Mouse (Mus musculus) liver, embryonic 15.5 days (tissue): ENCODE results near the gene Rufy2. TPM values are rescaled to one million over a fixed set of nuclear protein-coding genes. Genes with fewer than 3 reads are reported as not detected.

Experiments used
- ATAC-seq: fragments of 200-750 bp; cut with Nextera tagmentation; 2 replicates; pipeline ENCODE4 v1.8.0; 2017; ENCODE audit warnings: moderate number of reproducible peaks, mild to moderate bottlenecking, moderate library complexity; ENCODE audit not compliant: insufficient read depth
- H3K27ac ChIP-seq: fragments of 300-500 bp; sonication (generic); replicated peaks from 2 replicates; pipeline ENCODE4 v1.5.1; 2015; ENCODE audit warnings: mild to moderate bottlenecking, inconsistent platforms
- H3K27me3 ChIP-seq: fragments of 300-500 bp; sonication (generic); 2 replicates; pipeline ENCODE4 v1.6.1; 2015; ENCODE audit warnings: mild to moderate bottlenecking, inconsistent platforms
- H3K36me3 ChIP-seq: fragments of 300-500 bp; sonication (generic); replicated peaks from 2 replicates; pipeline ENCODE4 v1.6.1; 2015; ENCODE audit warnings: moderate library complexity, mild to moderate bottlenecking, inconsistent platforms
- H3K4me1 ChIP-seq: fragments of 300-500 bp; sonication (generic); replicated peaks from 2 replicates; pipeline ENCODE4 v1.6.1; 2015; ENCODE audit warnings: inconsistent platforms
- H3K4me2 ChIP-seq: fragments of 300-500 bp; sonication (generic); 2 replicates; pipeline ENCODE4 v1.6.1; 2015; ENCODE audit warnings: moderate library complexity, mild to moderate bottlenecking, inconsistent platforms
- H3K4me3 ChIP-seq: fragments of 300-500 bp; sonication (generic); replicated peaks from 2 replicates; pipeline ENCODE4 v1.5.1; 2015; ENCODE audit warnings: mild to moderate bottlenecking, inconsistent platforms
- H3K9ac ChIP-seq: fragments of 300-500 bp; sonication (generic); 2 replicates; pipeline ENCODE4 v1.6.1; 2015; ENCODE audit warnings: moderate library complexity, mild to moderate bottlenecking, inconsistent platforms
- H3K9me3 ChIP-seq: fragments of 300-500 bp; sonication (generic); replicated peaks from 2 replicates; pipeline ENCODE4 v1.6.1; 2016; ENCODE audit warnings: inconsistent platforms
- WGBS: fragments of 180-500 bp; shearing (Covaris S2); methylation state at CpG from one replicate; pipeline ENCODE4 v1.1.7; 2015; ENCODE audit warnings: mixed read lengths; ENCODE audit not compliant: insufficient replicate concordance; 5-methylcytosine and 5-hydroxymethylcytosine counted together
- polyA plus RNA-seq: library from polyadenylated mRNA; unstranded; fragments of >200 nt; fragmentation: Nextera tagmentation; extraction: Ambion mirVana; gene quantifications from 2 replicates; pipeline ENCODE4 v1.2.1, GENCODE M21; 2015

The Rufy2 gene
- polyA plus RNA-seq, 1 experiment from 2014 or later: 1.8 TPM

DNA sequence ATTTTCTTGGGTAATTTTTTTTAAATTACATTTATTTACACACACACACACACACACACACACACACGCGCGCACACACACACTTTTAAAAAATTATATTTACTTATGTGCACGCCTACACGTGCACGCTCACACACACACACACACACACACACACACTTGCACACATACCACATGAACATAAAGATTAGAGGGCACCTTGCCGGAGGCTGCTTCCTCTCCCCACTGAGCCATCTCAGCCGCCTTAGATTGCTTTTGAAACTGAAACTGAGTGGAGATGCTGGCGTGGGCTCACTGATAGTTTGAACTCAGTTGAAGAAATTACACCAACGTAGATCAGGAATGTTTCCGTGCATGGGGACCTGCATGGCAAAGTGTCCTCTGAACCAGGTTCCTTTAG lies 4.0 kb downstream of the Rufy2 start:
- no peaks in the 10 kb centered on the region for H3K9me3 ChIP-seq
- no peak overlapping the region for H3K9ac ChIP-seq
- H3K27me3 ChIP-seq: 0 out of 2 replicates have a peak, but pooled peaks cover 4% of the 10 kb centered on the region
- no peak overlapping the region for H3K27ac ChIP-seq
- H3K36me3 ChIP-seq: no peaks in the 10 kb centered on the region
- no peak overlapping the region for H3K4me3 ChIP-seq
- no peak for ATAC-seq
- WGBS: 75% methylated on average over 11 of the region's 11 CpGs
- H3K4me1 ChIP-seq: peaks cover 16% of the 10 kb centered on the region
- H3K4me2 ChIP-seq: no peak overlapping the region

DNA sequence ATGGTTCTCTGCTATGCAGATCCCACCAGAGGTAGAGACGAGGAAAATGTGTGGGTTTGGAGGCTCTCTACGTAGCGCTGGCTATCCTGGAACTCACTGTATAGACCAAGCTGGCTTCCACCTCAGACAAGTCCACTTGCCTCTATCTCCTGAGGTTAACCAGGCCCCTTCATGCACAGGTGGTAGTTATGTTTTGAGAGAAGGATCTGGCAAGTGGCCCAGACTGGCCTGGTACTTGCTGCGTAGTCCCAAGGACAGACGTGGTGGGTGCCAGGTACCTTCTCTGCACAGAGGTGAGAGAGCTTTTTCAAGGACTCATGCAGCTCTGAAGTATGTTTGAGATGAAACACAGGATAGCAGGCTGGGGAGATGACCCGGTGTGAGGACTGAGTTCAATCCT lies 4.5 kb downstream of the Rufy2 start:
- 78% methylated on average over 6 of the region's 6 CpGs for WGBS
- H3K4me1 ChIP-seq: peaks cover 16% of the 10 kb centered on the region
- no peak overlapping the region for H3K9ac ChIP-seq
- H3K4me2 ChIP-seq: no peak overlapping the region
- H3K36me3 ChIP-seq: no peaks in the 10 kb centered on the region
- H3K27ac ChIP-seq: no peak overlapping the region
- 0 out of 2 replicates have a peak, but pooled peaks cover 4% of the 10 kb centered on the region for H3K27me3 ChIP-seq
- no peaks in the 10 kb centered on the region for H3K9me3 ChIP-seq
- H3K4me3 ChIP-seq: no peak overlapping the region
- ATAC-seq: no peak

DNA sequence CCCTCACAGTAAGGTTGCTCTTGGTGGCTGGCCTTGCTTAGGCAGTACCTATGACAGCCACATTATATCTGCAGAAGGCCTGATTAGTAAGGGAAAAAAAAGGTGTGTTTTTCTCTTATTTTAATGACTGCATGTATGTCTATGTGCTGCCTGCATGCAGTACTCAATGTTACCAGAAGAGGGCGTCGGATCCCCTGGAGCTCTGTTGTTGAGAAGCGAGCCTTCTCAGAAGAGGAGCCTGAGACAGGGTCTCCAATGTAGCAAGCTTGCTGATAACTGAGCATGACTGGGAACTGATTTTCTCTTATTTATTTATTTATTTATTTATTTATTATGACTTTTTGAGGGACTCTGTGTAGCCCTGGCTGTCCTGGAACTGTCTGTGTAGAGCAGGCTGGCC lies 7.3 kb downstream of the Rufy2 start:
- 19% methylated on average over 3 of the region's 3 CpGs for WGBS
- H3K27me3 ChIP-seq: no peaks in the 10 kb centered on the region
- no peak overlapping the region for H3K4me3 ChIP-seq
- no peak overlapping the region for H3K27ac ChIP-seq
- no peaks in the 10 kb centered on the region for H3K36me3 ChIP-seq
- ATAC-seq: no peak
- no peaks in the 10 kb centered on the region for H3K4me1 ChIP-seq
- H3K9ac ChIP-seq: no peak overlapping the region
- H3K9me3 ChIP-seq: no peaks in the 10 kb centered on the region
- no peak overlapping the region for H3K4me2 ChIP-seq

DNA sequence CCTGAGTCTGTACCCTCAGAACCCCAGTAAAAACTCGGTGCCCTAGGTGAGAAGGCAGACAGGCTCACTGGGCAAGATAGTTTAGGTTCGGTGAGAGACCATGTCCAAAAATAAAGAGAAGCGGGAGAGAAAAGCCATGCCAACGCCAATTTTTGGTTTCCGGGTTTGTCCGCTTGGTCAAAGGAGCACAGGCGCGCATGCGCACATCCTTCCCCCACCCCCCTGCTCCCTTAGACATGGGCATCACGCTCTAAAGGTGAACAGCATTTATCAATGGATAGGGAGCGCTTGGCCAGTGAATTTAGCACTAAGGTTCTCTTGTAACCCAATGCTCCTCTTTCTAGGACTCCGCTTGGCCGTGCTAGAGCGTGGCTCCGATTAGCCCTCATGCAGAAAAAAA lies 10.6 kb downstream of the Rufy2 start:
- no peak overlapping the region for H3K27ac ChIP-seq
- H3K27me3 ChIP-seq: no peaks in the 10 kb centered on the region
- no peak overlapping the region for H3K4me3 ChIP-seq
- WGBS: 84% methylated on average over 15 of the region's 15 CpGs
- H3K9me3 ChIP-seq: no peaks in the 10 kb centered on the region
- no peak overlapping the region for H3K4me2 ChIP-seq
- no peaks in the 10 kb centered on the region for H3K4me1 ChIP-seq
- H3K9ac ChIP-seq: no peak overlapping the region
- ATAC-seq: no peak
- H3K36me3 ChIP-seq: no peaks in the 10 kb centered on the region; the same call in 1 of the 2 replicates

DNA sequence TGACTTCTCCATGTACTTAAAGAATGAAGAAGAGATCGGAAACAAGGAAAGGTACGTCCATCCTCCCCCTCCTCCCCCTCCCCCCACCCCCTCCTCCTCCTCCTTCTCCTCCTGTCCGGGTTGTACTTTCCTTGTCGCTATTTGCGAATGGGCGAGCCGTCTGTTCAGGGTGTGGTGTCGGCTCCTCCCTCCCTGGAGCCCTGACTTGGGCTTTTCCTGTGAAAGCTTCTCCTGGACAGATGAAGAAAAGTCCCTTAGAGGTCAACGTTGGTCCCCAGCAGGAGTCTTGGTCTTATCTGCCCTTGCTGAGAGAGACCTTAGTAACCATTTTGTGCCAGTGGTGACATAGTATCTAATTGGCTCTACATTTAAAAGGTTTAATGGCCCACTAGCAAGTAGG lies 14.0 kb downstream of the Rufy2 start:
- Histone ChIP-seq H3K4me2 (no peak overlapping the region), H3K27ac (no peak overlapping the region), H3K4me3 (no peak overlapping the region), H3K4me1 (no peaks in the 10 kb centered on the region), H3K9ac (no peak overlapping the region), H3K36me3 (no peaks in the 10 kb centered on the region; the same call in 1 of the 2 replicates), H3K27me3 (no peaks in the 10 kb centered on the region), H3K9me3 (no peaks in the 10 kb centered on the region)
- ATAC-seq: no peak
- WGBS: 66% methylated on average over 8 of the region's 9 CpGs

DNA sequence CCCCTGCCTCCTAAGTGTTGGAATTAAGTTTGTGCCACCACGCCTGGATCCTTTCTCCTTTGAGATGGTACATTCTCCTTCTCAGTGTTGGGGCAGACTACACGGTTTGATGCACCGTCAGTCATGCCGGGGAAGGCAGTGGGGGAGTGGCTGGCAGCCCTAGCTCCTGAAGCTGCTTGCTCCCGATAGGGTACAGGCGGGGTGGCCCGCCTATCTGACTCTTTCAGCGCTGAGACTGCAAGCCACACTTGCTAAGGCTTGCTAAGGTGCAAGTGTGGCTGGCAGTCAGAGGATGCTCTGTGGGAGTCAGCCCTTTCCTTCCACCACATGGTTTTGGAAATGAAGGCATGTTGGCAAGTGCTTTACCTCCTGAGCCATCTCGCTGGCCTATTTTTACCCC lies 20.6 kb downstream of the Rufy2 start:
- ATAC-seq: peak; percentile 82

DNA sequence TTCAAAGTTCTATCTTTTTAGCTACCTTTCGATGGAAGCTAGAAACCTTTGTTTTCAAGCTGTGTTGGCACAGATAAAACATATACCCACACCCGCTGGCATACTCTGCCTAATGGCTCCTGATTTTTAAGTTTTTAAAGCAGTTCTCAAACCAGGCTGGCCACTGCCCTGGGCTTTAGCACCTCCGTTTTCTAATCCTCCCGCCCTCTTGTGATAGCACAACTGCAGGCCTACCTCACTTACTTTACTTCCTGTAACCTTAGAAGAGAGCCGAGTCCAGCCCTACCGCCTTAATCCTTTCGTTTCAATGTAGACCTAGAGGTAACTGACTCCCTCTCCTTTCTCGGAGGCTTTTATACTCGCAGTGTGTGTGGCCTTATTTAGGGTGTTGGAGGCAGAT lies 23.2 kb downstream of the Rufy2 start:
- no peak for ATAC-seq

More for the DNA sequence above, 20.6 kb downstream of the Rufy2 start:
- Histone ChIP-seq H3K9me3 (no peaks in the 10 kb centered on the region), H3K36me3 (0 out of 2 replicates have a peak, but pooled peaks cover 3% of the 10 kb centered on the region), H3K4me2 (no peak overlapping the region), H3K27me3 (no peaks in the 10 kb centered on the region), H3K4me3 (no peak overlapping the region), H3K9ac (no peak overlapping the region), H3K4me1 (peaks cover 13% of the 10 kb centered on the region; the same call in 1 of the 2 replicates), H3K27ac (no peak overlapping the region)
- WGBS: 39% methylated on average over 9 of the region's 9 CpGs

DNA sequence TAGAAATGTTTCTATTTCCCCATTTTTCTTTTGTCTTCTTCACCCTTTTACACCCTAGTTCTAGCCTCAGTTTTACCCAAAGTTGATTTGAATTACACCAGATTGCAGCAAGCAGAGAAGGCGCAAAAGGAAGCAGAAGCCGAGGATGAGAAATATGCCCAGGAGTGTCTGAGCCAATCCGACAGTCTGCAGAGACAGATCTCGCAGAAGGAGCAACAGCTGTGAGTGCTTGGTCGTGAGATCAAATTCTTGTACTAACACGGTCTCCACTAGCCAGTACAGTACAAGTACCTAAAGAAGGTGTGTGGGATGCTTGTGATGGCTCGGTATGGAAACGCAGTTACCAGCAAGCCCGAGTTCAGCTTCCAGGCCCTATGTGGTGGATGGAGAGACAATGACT lies 24.5 kb downstream of the Rufy2 start:
- Histone ChIP-seq H3K4me2 (no peak overlapping the region), H3K4me1 (peaks cover 13% of the 10 kb centered on the region; the same call in 1 of the 2 replicates), H3K27ac (no peak overlapping the region), H3K9ac (no peak overlapping the region), H3K36me3 (peaks cover 7% of the 10 kb centered on the region; the same call in 1 of the 2 replicates), H3K9me3 (no peaks in the 10 kb centered on the region), H3K27me3 (no peaks in the 10 kb centered on the region), H3K4me3 (no peak overlapping the region)
- ATAC-seq: no peak
- 79% methylated on average over 9 of the region's 9 CpGs for WGBS

More for the DNA sequence above, 23.2 kb downstream of the Rufy2 start:
- Histone ChIP-seq H3K27me3 (no peaks in the 10 kb centered on the region), H3K9ac (no peak overlapping the region), H3K27ac (no peak overlapping the region), H3K9me3 (no peaks in the 10 kb centered on the region), H3K4me2 (no peak overlapping the region), H3K4me1 (peaks cover 13% of the 10 kb centered on the region; the same call in 1 of the 2 replicates), H3K36me3 (0 out of 2 replicates have a peak, but pooled peaks cover 3% of the 10 kb centered on the region), H3K4me3 (no peak overlapping the region)
- 64% methylated on average over 9 of the region's 9 CpGs for WGBS

DNA sequence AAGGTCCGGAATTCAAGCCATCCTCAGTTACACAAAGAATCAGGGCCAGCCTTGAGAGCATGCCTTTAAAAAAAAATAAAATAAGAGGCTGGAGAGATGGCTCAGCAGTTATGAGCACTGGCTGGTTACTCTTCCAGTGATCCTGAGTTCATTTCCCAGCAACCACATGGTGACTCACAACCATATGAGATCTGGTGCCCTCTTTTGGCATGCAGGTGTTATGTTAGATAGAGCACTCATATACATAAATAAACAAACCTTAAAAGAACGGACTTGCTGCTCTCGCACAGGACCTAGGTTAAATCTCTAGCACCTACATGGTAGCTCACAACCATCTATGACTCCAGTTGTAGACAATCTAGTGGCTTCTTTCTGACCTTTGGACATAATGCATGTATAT lies 28.2 kb downstream of the Rufy2 start:
- H3K4me3 ChIP-seq: no peak overlapping the region
- H3K27ac ChIP-seq: no peak overlapping the region
- H3K9ac ChIP-seq: no peak overlapping the region
- peaks cover 5% of the 10 kb centered on the region; the same call in 1 of the 2 replicates for H3K4me1 ChIP-seq
- H3K27me3 ChIP-seq: no peaks in the 10 kb centered on the region
- H3K9me3 ChIP-seq: no peaks in the 10 kb centered on the region
- no peak overlapping the region for H3K4me2 ChIP-seq
- no peak for ATAC-seq
- H3K36me3 ChIP-seq: peaks cover 42% of the 10 kb centered on the region
- WGBS: 69% methylated on average over 3 of the region's 3 CpGs

DNA sequence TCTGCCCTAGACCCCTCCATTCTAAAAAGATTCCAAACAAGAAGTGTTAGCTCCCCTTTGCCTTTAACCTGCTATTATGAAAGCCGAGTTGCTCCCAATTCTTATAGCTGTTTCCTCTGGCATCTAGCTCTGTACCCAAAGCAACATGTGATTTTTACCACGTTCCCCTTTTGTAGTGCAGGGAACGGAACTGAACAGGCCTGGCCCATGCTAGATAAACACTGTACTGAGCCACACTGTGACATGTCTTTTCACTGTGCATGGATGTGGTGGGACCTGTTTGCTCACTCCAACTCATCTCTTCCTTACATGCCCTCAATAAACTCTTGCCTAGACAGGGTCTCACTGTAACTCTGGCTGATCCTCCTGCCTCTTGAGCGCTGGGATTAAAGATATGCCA lies 30.2 kb downstream of the Rufy2 start:
- Histone ChIP-seq H3K36me3 (peaks cover 54% of the 10 kb centered on the region), H3K4me3 (no peak overlapping the region), H3K9ac (no peak overlapping the region), H3K27me3 (no peaks in the 10 kb centered on the region), H3K27ac (no peak overlapping the region), H3K9me3 (no peaks in the 10 kb centered on the region), H3K4me2 (no peak overlapping the region), H3K4me1 (peaks cover 5% of the 10 kb centered on the region; the same call in 1 of the 2 replicates)
- ATAC-seq: no peak
- 31% methylated on average over 4 of the region's 4 CpGs for WGBS

DNA sequence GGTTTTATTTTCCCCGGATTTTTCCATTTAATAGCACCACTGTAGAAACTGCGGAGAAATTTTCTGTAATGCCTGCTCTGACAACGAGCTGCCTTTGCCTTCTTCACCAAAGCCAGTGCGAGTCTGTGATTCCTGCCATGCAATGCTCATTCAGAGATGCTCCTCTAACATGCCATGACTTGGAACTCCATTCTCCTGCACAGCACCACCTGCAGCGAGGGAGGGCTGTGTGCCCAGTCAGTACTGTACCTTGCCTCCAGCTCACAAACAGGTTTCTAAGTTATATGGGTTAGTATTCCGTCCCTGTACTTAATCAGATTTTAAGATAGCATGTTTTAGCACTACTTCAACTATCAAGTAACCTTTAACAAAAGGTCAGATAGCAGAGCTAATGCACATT lies 31.5 kb downstream of the Rufy2 start:
- Histone ChIP-seq H3K4me2 (no peak overlapping the region), H3K9me3 (no peaks in the 10 kb centered on the region), H3K4me3 (no peak overlapping the region), H3K4me1 (peaks cover 5% of the 10 kb centered on the region; the same call in 1 of the 2 replicates), H3K27me3 (no peaks in the 10 kb centered on the region), H3K9ac (no peak overlapping the region), H3K27ac (no peak overlapping the region), H3K36me3 (peaks cover 66% of the 10 kb centered on the region)
- no peak for ATAC-seq
- 80% methylated on average over 6 of the region's 6 CpGs for WGBS

DNA sequence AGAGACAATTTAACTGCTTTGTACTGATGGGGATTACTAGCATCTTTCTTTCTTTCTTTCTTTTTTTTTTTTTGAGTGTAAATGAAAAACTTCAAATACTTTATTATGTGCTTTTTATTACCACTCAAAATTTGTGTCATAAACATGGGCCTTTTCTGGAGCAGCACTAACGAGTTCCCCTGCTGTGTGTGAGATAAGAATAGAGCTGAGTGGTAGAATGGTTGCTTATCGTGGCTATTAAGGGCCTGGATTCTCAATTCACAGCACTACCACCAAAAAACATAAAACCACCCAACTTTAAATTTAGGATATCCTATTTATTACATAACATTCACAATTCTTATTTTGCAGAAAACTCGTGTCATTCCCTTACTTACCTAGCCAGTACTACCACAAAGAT lies 33.5 kb downstream of the Rufy2 start:
- 40% methylated on average over 3 of the region's 3 CpGs for WGBS
- Histone ChIP-seq H3K27ac (no peak overlapping the region), H3K4me2 (no peak overlapping the region), H3K4me1 (peaks cover 5% of the 10 kb centered on the region; the same call in 1 of the 2 replicates), H3K9ac (no peak overlapping the region), H3K9me3 (no peaks in the 10 kb centered on the region), H3K4me3 (no peak overlapping the region), H3K36me3 (peaks cover 80% of the 10 kb centered on the region), H3K27me3 (no peaks in the 10 kb centered on the region)
- ATAC-seq: no peak
